Mouse (Mus musculus) intestine, postnatal 0 days (tissue): ENCODE measurements around the gene Aimp2. TPM values are rescaled to one million over a fixed set of nuclear protein-coding genes. Genes with fewer than 3 reads are reported as not detected.

Experiments
- ATAC-seq: fragments of 200-750 bp; cut with Nextera tagmentation; 2 replicates; pipeline ENCODE4 v1.8.0; 2017; ENCODE audit warnings: mild to moderate bottlenecking, moderate TSS enrichment, moderate library complexity
- H3K27ac ChIP-seq: fragments of 300-500 bp; sonication (generic); 2 replicates; pipeline ENCODE4 v1.5.1; 2014; ENCODE audit warnings: mild to moderate bottlenecking, low read depth, low read length, moderate library complexity
- H3K27me3 ChIP-seq: fragments of 300-500 bp; sonication (generic); replicated peaks from 2 replicates; pipeline ENCODE4 v1.6.1; 2014; ENCODE audit warnings: low read length, mixed read lengths; ENCODE audit not compliant: control insufficient read depth, insufficient read depth
- H3K36me3 ChIP-seq: fragments of 300-500 bp; sonication (generic); 2 replicates; pipeline ENCODE4 v1.6.1; 2014; ENCODE audit warnings: mild to moderate bottlenecking, moderate library complexity; ENCODE audit not compliant: control insufficient read depth, insufficient read depth
- H3K4me1 ChIP-seq: fragments of 300-500 bp; sonication (generic); replicated peaks from 2 replicates; pipeline ENCODE4 v1.6.1; 2014; ENCODE audit warnings: antibody characterized with exemption, low read length, mixed read lengths; ENCODE audit not compliant: control insufficient read depth, insufficient read depth
- H3K4me2 ChIP-seq: fragments of 300-500 bp; sonication (generic); replicated peaks from 2 replicates; pipeline ENCODE4 v1.6.1; 2014; ENCODE audit warnings: low read depth, mild to moderate bottlenecking, moderate library complexity
- H3K4me3 ChIP-seq: fragments of 300-500 bp; sonication (generic); 2 replicates; pipeline ENCODE4 v1.5.1; 2014; ENCODE audit warnings: low read depth, low read length
- H3K9ac ChIP-seq: fragments of 300-500 bp; sonication (generic); 2 replicates; pipeline ENCODE4 v1.6.1; 2014; ENCODE audit warnings: mild to moderate bottlenecking, low read depth, low read length
- H3K9me3 ChIP-seq: fragments of 300-500 bp; sonication (generic); 2 replicates; pipeline ENCODE4 v1.6.1; 2016; ENCODE audit warnings: mixed run types; ENCODE audit not compliant: control insufficient read depth
- CTCF ChIP-seq: sonication (generic); IDR thresholded peaks from 2 replicates; pipeline ENCODE4 v1.5.1; 2016; ENCODE audit warnings: low read depth, mild to moderate bottlenecking, control low read depth, antibody characterized with exemption, moderate library complexity
- WGBS: fragments of 180-500 bp; shearing (Covaris S2); extraction: QIAGEN DNeasy Blood & Tissue Kit; methylation state at CpG from one replicate; pipeline ENCODE4 v1.1.7; 2014; 5-methylcytosine and 5-hydroxymethylcytosine counted together
- polyA plus RNA-seq: library from polyadenylated mRNA; unstranded; fragments of >200 nt; fragmentation: Nextera tagmentation; extraction: Ambion mirVana; gene quantifications from 2 replicates; pipeline ENCODE4 v1.2.1, GENCODE M21; 2015

Gene Aimp2
- polyA plus RNA-seq, 1 experiment from 2014 or later, result 58.8 TPM

DNA sequence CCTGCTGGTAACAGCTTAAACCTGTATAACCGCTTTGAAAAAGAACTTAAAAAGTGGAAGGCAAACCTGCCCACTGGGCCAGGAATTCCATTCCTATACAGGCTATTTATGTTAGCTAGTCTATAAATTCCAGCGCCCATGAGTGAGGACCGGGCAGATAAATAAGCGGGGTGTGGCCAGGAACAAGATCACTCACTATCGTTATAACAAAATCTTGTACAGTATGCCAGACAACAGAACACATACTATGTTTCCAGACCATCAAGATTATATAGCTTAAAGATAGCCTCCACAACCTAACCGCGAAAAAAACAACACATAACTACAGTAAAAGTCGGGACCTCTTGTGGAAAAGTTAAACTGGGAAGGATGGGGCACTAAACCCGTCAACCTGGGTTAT, 721 bp downstream of the Aimp2 start:
- WGBS, result under 1% methylated on average over 9 of the region's 9 CpGs
- ATAC-seq, result peak; percentile 0; the same call in 1 of the 2 replicates

GRCm38 (mm10) chr5:143906429-143906828, 3.2 kb downstream of the Aimp2 start:
- TF ChIP-seq CTCF, result no peak
- no peaks in the 10 kb centered on the region for H3K27me3 ChIP-seq
- WGBS, result 89% methylated on average over 8 of the region's 8 CpGs
- no peak for ATAC-seq
- H3K4me3 ChIP-seq, result no peak overlapping the region
- no peak overlapping the region for H3K9ac ChIP-seq
- peaks cover 41% of the 10 kb centered on the region for H3K36me3 ChIP-seq
- no peaks in the 10 kb centered on the region; the same call in 1 of the 2 replicates for H3K4me1 ChIP-seq
- no peak overlapping the region for H3K27ac ChIP-seq
- no peak overlapping the region for H3K4me2 ChIP-seq
- H3K9me3 ChIP-seq, result no peaks in the 10 kb centered on the region

More for the DNA sequence above, 721 bp downstream of the Aimp2 start:
- H3K27me3 ChIP-seq, result no peaks in the 10 kb centered on the region
- peak overlapping the region; percentile 65 for H3K9ac ChIP-seq
- H3K4me3 ChIP-seq, result peak overlapping the region; percentile 62
- TF ChIP-seq CTCF, result no peak
- peak overlapping the region; percentile 82 for H3K27ac ChIP-seq
- H3K36me3 ChIP-seq, result peaks cover 16% of the 10 kb centered on the region
- no peaks in the 10 kb centered on the region for H3K9me3 ChIP-seq
- H3K4me2 ChIP-seq, result peak overlapping the region; percentile 90
- H3K4me1 ChIP-seq, result no peaks in the 10 kb centered on the region; the same call in 1 of the 2 replicates

DNA sequence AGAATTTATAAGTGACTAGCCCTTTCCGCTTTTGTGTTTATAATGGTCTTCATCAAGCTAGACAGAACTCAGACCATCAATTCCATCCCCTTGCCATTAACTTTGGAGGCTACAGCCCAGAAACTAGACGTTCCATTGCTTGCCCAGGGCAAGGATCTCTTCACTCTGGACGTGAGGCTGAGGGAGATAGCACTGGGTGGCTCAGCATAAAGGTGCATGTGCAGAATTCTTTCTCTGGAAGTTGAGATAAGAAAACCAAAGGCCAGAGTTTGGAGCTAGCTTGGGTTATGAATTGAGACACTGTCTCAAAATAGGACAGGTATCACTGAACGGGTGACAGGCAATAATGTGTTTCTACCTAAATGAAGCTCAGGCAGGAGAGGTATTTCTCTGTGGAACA, 5.8 kb downstream of the Aimp2 start:
- Histone ChIP-seq H3K27ac (no peak overlapping the region; the same call in 1 of the 2 replicates), H3K27me3 (no peaks in the 10 kb centered on the region), H3K4me2 (no peak overlapping the region), H3K9me3 (no peaks in the 10 kb centered on the region), H3K4me1 (no peaks in the 10 kb centered on the region; the same call in 1 of the 2 replicates), H3K36me3 (peaks cover 53% of the 10 kb centered on the region), H3K9ac (no peak overlapping the region), H3K4me3 (no peak overlapping the region)
- TF ChIP-seq CTCF, result no peak
- 73% methylated on average over 4 of the region's 4 CpGs for WGBS
- no peak for ATAC-seq

GRCm38 (mm10) chr5:143902111-143902510, 7.5 kb downstream of the Aimp2 start:
- no peaks in the 10 kb centered on the region for H3K9me3 ChIP-seq
- 77% methylated on average over 3 of the region's 3 CpGs for WGBS
- H3K9ac ChIP-seq, result no peak overlapping the region
- H3K27me3 ChIP-seq, result no peaks in the 10 kb centered on the region
- no peak overlapping the region for H3K27ac ChIP-seq
- H3K36me3 ChIP-seq, result peaks cover 69% of the 10 kb centered on the region
- no peak for TF ChIP-seq CTCF
- no peak overlapping the region for H3K4me2 ChIP-seq
- H3K4me3 ChIP-seq, result no peak overlapping the region
- no peaks in the 10 kb centered on the region for H3K4me1 ChIP-seq
- no peak for ATAC-seq

DNA sequence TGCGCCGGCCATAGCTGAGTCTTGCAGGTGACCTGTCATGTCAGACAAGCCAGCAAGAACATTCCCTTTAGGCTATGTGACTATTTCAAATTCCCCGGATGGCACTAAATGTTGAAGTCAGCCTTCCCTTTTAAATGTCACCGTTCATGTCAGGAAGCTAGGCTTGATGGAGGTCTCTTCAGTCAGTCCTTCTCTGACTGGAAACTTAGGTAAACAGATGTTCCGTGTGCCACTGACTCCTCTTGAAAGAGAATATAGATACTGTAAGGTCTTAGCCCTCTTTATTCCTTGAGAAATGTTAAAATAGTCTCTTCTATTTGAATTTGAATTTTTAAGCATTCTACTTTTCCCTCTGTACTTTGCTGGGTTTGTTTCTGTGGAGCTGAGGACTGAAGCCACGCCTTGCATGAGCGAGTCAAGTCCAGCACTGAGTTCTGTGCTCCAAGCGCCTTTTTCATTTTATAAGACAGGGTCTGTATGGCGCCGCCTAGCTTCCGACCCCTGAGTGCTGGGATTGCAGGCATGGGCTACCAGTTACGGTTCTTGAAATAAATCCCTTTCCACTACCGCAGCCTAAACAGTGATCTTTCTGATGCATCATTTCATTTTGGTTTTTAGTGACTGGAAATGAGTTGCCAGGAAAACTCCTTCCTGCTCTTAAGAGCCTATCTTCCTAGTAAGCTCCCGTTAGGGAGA, 11.9 kb downstream of the Aimp2 start, which contains the start of gene Ankrd61:
TSS of gene Ankrd61 (minus strand) at position 51 of the 696 bp plus-strand sequence.
- no peak within 1 kb of the TSS for H3K4me3 ChIP-seq
- WGBS, result 88% methylated on average over 14 of the region's 14 CpGs
- TF ChIP-seq CTCF, result no peak
- peaks cover 58% of the 10 kb centered on the region for H3K36me3 ChIP-seq
- no peak within 1 kb of the TSS for H3K4me2 ChIP-seq
- no peak within 1 kb of the TSS for H3K27ac ChIP-seq
- no peak for ATAC-seq
- H3K9me3 ChIP-seq, result no peaks in the 10 kb centered on the region
- H3K27me3 ChIP-seq, result no peaks in the 10 kb centered on the region
- no peak within 1 kb of the TSS for H3K9ac ChIP-seq
- H3K4me1 ChIP-seq, result no peaks in the 10 kb centered on the region

- Histone ChIP-seq H3K4me2 (no peak overlapping the region), H3K9me3 (no peaks in the 10 kb centered on the region), H3K36me3 (peaks cover 57% of the 10 kb centered on the region), H3K27me3 (no peaks in the 10 kb centered on the region), H3K9ac (no peak overlapping the region), H3K27ac (no peak overlapping the region), H3K4me1 (no peaks in the 10 kb centered on the region), H3K4me3 (no peak overlapping the region)
- no peak for TF ChIP-seq CTCF
- ATAC-seq, result no peak
- 66% methylated on average over 5 of the region's 5 CpGs for WGBS
These were observed 16.3 kb downstream of the Aimp2 start for GRCm38 (mm10) chr5:143893396-143893795.
